Mouse (Mus musculus) liver, postnatal 0 days (tissue): ENCODE measurements around the gene Cfap43. TPM values are rescaled to one million over a fixed set of nuclear protein-coding genes. Genes with fewer than 3 reads are reported as not detected.

Experiments
- ATAC-seq: fragments of 200-750 bp; cut with Nextera tagmentation; 2 replicates; pipeline ENCODE4 v1.8.0; 2017; ENCODE audit warnings: mild to moderate bottlenecking, moderate library complexity
- DNase-seq: peaks from one replicate; pipeline ENCODE4 v3.0.0-alpha.2; 2016
- H3K27ac ChIP-seq: fragments of 300-500 bp; sonication (generic); 2 replicates; pipeline ENCODE4 v1.5.1; 2014; ENCODE audit warnings: antibody characterized with exemption, moderate library complexity, mild to moderate bottlenecking, low read depth
- H3K27me3 ChIP-seq: fragments of 300-500 bp; sonication (generic); 2 replicates; pipeline ENCODE4 v1.6.1; 2014; ENCODE audit warnings: low read length, control low read depth, mixed read lengths; ENCODE audit not compliant: insufficient read depth
- H3K36me3 ChIP-seq: fragments of 300-500 bp; sonication (generic); replicated peaks from 2 replicates; pipeline ENCODE4 v1.6.1; 2014; ENCODE audit warnings: mild to moderate bottlenecking, control low read depth, low read length, moderate library complexity, mixed read lengths; ENCODE audit not compliant: insufficient read depth
- H3K4me1 ChIP-seq: fragments of 300-500 bp; sonication (generic); 2 replicates; pipeline ENCODE4 v1.6.1; 2014; ENCODE audit warnings: antibody characterized with exemption, mild to moderate bottlenecking, control low read depth; ENCODE audit not compliant: insufficient read depth
- H3K4me2 ChIP-seq: fragments of 300-500 bp; sonication (generic); 2 replicates; pipeline ENCODE4 v1.6.1; 2014; ENCODE audit warnings: low read depth, mild to moderate bottlenecking, low read length, moderate library complexity, mixed read lengths
- H3K4me3 ChIP-seq: fragments of 300-500 bp; sonication (generic); 2 replicates; pipeline ENCODE4 v1.5.1; 2014; ENCODE audit warnings: low read depth, low read length
- H3K9ac ChIP-seq: fragments of 300-500 bp; sonication (generic); replicated peaks from 2 replicates; pipeline ENCODE4 v1.6.1; 2014; ENCODE audit warnings: mild to moderate bottlenecking, moderate library complexity
- H3K9me3 ChIP-seq: fragments of 300-500 bp; sonication (generic); 2 replicates; pipeline ENCODE4 v1.6.1; 2016; ENCODE audit warnings: mild to moderate bottlenecking, control low read depth, low read length, mixed read lengths
- CTCF ChIP-seq: sonication (generic); IDR thresholded peaks from 2 replicates; pipeline ENCODE4 v1.5.1; 2016; ENCODE audit warnings: antibody characterized with exemption, low read depth
- EP300 ChIP-seq: IDR thresholded peaks from 2 replicates; pipeline ENCODE4 v1.6.1; 2016; ENCODE audit warnings: antibody characterized with exemption, low read depth, mild to moderate bottlenecking
- WGBS: fragments of 180-500 bp; shearing (Covaris S2); extraction: QIAGEN DNeasy Blood & Tissue Kit; methylation state at CpG from one replicate; pipeline ENCODE4 v1.1.7; 2014; ENCODE audit not compliant: insufficient replicate concordance; 5-methylcytosine and 5-hydroxymethylcytosine counted together
- polyA plus RNA-seq: library from polyadenylated mRNA; unstranded; fragments of >200 nt; fragmentation: Nextera tagmentation; extraction: Ambion mirVana; gene quantifications from 2 replicates; pipeline ENCODE4 v1.2.1, GENCODE M21; 2015

The Cfap43 gene
- polyA plus RNA-seq, 1 experiment from 2014 or later: 0.05 TPM

GRCm38 (mm10) chr19:47871515-47871914 lies 47.6 kb downstream of the Cfap43 start:
- no peak for TF ChIP-seq EP300
- peak; percentile 46 for TF ChIP-seq CTCF
- Histone ChIP-seq H3K27me3 (0 out of 2 replicates have a peak, but pooled peaks cover 3% of the 10 kb centered on the region), H3K4me2 (no peak overlapping the region), H3K4me1 (no peaks in the 10 kb centered on the region), H3K9me3 (no peaks in the 10 kb centered on the region), H3K27ac (no peak overlapping the region), H3K36me3 (no peaks in the 10 kb centered on the region), H3K4me3 (no peak overlapping the region), H3K9ac (no peak overlapping the region)
- WGBS: 29% methylated on average over 10 of the region's 10 CpGs
- ATAC-seq (no peak), DNase-seq (no peak)

GRCm38 (mm10) chr19:47870102-47870666 lies 48.9 kb downstream of the Cfap43 start:
- Histone ChIP-seq H3K27me3 (no peaks in the 10 kb centered on the region), H3K4me3 (no peak overlapping the region), H3K4me1 (peaks cover 2% of the 10 kb centered on the region), H3K9me3 (no peaks in the 10 kb centered on the region), H3K9ac (no peak overlapping the region), H3K4me2 (no peak overlapping the region), H3K36me3 (no peaks in the 10 kb centered on the region), H3K27ac (no peak overlapping the region)
- no peak for DNase-seq
- 65% methylated on average over 7 of the region's 7 CpGs for WGBS
- ATAC-seq: no peak
- no peak for TF ChIP-seq CTCF
- TF ChIP-seq EP300: no peak

DNA sequence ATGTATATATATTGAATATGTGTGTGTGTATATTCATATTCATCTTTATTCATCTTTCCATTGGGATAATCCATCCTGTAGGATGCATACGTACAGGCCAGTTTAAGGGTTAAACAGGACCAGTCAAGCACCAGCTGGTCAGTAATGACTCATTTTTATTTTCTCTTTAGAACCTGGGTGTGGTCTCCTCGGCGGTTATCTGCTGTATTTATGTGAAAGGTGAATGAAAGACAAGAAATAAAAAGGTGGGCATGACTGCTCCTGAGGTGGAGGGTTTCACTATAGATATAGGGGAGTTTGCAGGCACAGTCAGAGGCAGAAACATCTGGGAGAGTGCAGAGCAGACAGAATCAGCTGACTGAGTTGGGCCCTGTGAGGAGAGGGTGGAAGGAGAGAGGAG lies 49.6 kb downstream of the Cfap43 start:
- DNase-seq (no peak), ATAC-seq (no peak)
- H3K4me2 ChIP-seq: no peak overlapping the region
- 49% methylated on average over 3 of the region's 3 CpGs for WGBS
- H3K9ac ChIP-seq: no peak overlapping the region
- no peak overlapping the region for H3K4me3 ChIP-seq
- H3K9me3 ChIP-seq: no peaks in the 10 kb centered on the region
- no peak overlapping the region for H3K27ac ChIP-seq
- H3K4me1 ChIP-seq: peaks cover 7% of the 10 kb centered on the region
- H3K27me3 ChIP-seq: no peaks in the 10 kb centered on the region
- H3K36me3 ChIP-seq: no peaks in the 10 kb centered on the region
- no peak for TF ChIP-seq CTCF
- no peak for TF ChIP-seq EP300

DNA sequence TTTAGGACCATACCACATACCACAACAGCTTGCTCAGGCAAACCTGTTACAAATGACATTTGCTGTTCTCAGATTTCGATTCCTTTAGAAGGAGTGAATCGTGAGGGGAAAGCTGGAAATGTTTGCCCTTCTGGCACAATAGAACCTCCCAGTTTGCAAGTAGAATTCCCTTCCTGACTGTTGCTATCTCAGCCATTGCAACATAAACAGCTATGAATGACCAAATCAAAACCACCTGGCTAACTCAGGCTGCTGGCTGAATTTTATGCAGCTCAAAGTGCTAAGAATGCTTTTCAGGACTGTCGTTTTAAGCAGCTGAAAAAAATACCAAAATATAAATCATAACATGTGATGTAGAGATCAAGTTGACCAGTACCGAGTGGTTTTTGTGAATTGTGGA lies 50.1 kb downstream of the Cfap43 start:
- H3K9me3 ChIP-seq: no peaks in the 10 kb centered on the region
- no peak overlapping the region for H3K4me3 ChIP-seq
- no peaks in the 10 kb centered on the region for H3K27me3 ChIP-seq
- DNase-seq (no peak), ATAC-seq (no peak)
- TF ChIP-seq CTCF: no peak
- TF ChIP-seq EP300: no peak
- peaks cover 7% of the 10 kb centered on the region for H3K4me1 ChIP-seq
- no peak overlapping the region for H3K9ac ChIP-seq
- H3K27ac ChIP-seq: no peak overlapping the region
- H3K4me2 ChIP-seq: no peak overlapping the region
- 0 out of 2 replicates have a peak, but pooled peaks cover 2% of the 10 kb centered on the region for H3K36me3 ChIP-seq
- 60% methylated on average over 4 of the region's 4 CpGs for WGBS

DNA sequence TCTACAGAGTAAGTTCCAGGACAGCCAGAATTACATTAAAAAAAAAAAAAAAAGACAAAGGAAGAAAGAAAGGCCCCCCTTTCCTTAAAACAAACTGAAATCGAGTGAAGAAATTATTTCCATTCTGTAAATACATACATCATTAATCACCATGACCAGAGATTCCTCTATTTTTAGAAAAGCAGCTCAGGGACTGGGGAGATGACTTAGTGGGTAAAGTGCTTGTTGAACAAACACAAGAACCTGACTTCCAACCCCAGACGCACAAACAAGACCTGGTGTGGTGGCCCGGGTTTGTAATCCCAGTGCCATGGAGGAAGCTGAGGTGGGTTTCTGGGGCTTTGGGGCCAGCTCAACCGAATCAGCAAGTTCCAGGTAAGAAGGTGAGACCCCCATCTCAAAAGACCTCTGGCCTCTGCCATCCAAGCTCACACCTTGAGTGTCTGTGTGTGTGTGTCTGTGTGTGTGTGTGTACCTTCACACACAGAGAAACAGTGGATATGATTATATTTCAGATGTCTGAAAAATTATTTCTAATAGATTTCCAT lies 51.4 kb downstream of the Cfap43 start:
- H3K4me1 ChIP-seq: peaks cover 7% of the 10 kb centered on the region
- TF ChIP-seq CTCF: no peak
- TF ChIP-seq EP300: no peak
- H3K27me3 ChIP-seq: no peaks in the 10 kb centered on the region
- WGBS: 49% methylated on average over 4 of the region's 4 CpGs
- no peak overlapping the region for H3K27ac ChIP-seq
- no peak overlapping the region for H3K4me3 ChIP-seq
- H3K4me2 ChIP-seq: no peak overlapping the region
- no peak overlapping the region for H3K9ac ChIP-seq
- DNase-seq (no peak), ATAC-seq (no peak)
- H3K9me3 ChIP-seq: no peaks in the 10 kb centered on the region
- H3K36me3 ChIP-seq: peaks cover 9% of the 10 kb centered on the region; the same call in 1 of the 2 replicates

- H3K4me2 ChIP-seq: peak within 1 kb of the TSS; percentile 97
- peak within 1 kb of the TSS; percentile 55 for H3K4me3 ChIP-seq
- peak; percentile 64 for TF ChIP-seq CTCF
- TF ChIP-seq EP300: peak; percentile 52; the same call in 1 of the 2 replicates
- H3K27ac ChIP-seq: peak within 1 kb of the TSS; percentile 68
- DNase-seq (peak; percentile 93), ATAC-seq (peak; percentile 100)
- H3K9ac ChIP-seq: peak within 1 kb of the TSS; percentile 67
- H3K4me1 ChIP-seq: peaks cover 7% of the 10 kb centered on the region
- no peaks in the 10 kb centered on the region for H3K9me3 ChIP-seq
- H3K36me3 ChIP-seq: peaks cover 13% of the 10 kb centered on the region; the same call in 1 of the 2 replicates
- WGBS: 1% methylated on average over 49 of the region's 49 CpGs
- H3K27me3 ChIP-seq: no peaks in the 10 kb centered on the region
Observed at GRCm38 (mm10) chr19:47865353-47865947, 53.6 kb downstream of the Cfap43 start, which contains the start of gene Gsto2. TSS of gene Gsto2 (plus strand) at chr19:47865534.
